Mouse (Mus musculus) forebrain, embryonic 10.5 days (tissue): ENCODE measurements around the gene Hmgcll1. TPM values are rescaled to one million over a fixed set of nuclear protein-coding genes. Genes with fewer than 3 reads are reported as not detected.
"Not testable (repeated sequence)": the region's sequence is repeated elsewhere in the genome, so short reads cannot be mapped to it uniquely, and the experiment has no call there.

ENCODE experiments used
- DNase-seq: peaks from one replicate; pipeline ENCODE4 v3.0.0-alpha.2; 2017; ENCODE audit warnings: low spot score; ENCODE audit errors: extremely low spot score
- H3K27ac ChIP-seq: fragments of 300-500 bp; sonication (generic); 2 replicates; pipeline ENCODE4 v1.5.1; 2016; ENCODE audit warnings: mild to moderate bottlenecking
- H3K27me3 ChIP-seq: fragments of 300-500 bp; sonication (generic); 2 replicates; pipeline ENCODE4 v1.6.1; 2016; ENCODE audit warnings: mild to moderate bottlenecking; ENCODE audit not compliant: poor library complexity, severe bottlenecking
- H3K36me3 ChIP-seq: fragments of 300-500 bp; sonication (generic); replicated peaks from 2 replicates; pipeline ENCODE4 v1.6.1; 2016; ENCODE audit warnings: mild to moderate bottlenecking, moderate library complexity
- H3K4me1 ChIP-seq: fragments of 300-500 bp; sonication (generic); 2 replicates; pipeline ENCODE4 v1.6.1; 2016
- H3K4me3 ChIP-seq: fragments of 300-500 bp; sonication (generic); 2 replicates; pipeline ENCODE4 v1.5.1; 2016; ENCODE audit warnings: mild to moderate bottlenecking, moderate library complexity
- H3K9me3 ChIP-seq: fragments of 300-500 bp; sonication (generic); 2 replicates; pipeline ENCODE4 v1.6.1; 2016; ENCODE audit warnings: mild to moderate bottlenecking, moderate library complexity
- WGBS: fragments of 180-500 bp; shearing (Covaris S2); methylation state at CpG from one replicate; pipeline ENCODE4 v1.1.7; 2016; 5-methylcytosine and 5-hydroxymethylcytosine counted together
- polyA plus RNA-seq: library from polyadenylated mRNA; unstranded; fragments of >200 nt; fragmentation: Nextera tagmentation; extraction: Ambion mirVana; gene quantifications from 2 replicates; pipeline ENCODE4 v1.2.1, GENCODE M21; 2016

Hmgcll1 gene
- polyA plus RNA-seq, 1 experiment from 2014 or later = 5.2 TPM

- H3K27ac ChIP-seq = no peak overlapping the region
- H3K36me3 ChIP-seq = no peaks in the 10 kb centered on the region
- WGBS = 89% methylated on average over 3 of the region's 3 CpGs
- H3K4me3 ChIP-seq = no peak overlapping the region
- H3K9me3 ChIP-seq = no peaks in the 10 kb centered on the region
- H3K27me3 ChIP-seq = no peaks in the 10 kb centered on the region
- no peaks in the 10 kb centered on the region for H3K4me1 ChIP-seq
- DNase-seq = no peak
These were observed 85.3 kb downstream of the Hmgcll1 start for GRCm38 (mm10) chr9:76099981-76100380.

- not testable (repeated sequence) for H3K27ac ChIP-seq, H3K36me3 ChIP-seq, H3K9me3 ChIP-seq, H3K4me1 ChIP-seq, DNase-seq, H3K27me3 ChIP-seq, H3K4me3 ChIP-seq
- WGBS = 88% methylated on average over 1 of the region's 1 CpGs
These were observed 89.8 kb downstream of the Hmgcll1 start for GRCm38 (mm10) chr9:76104416-76104815.

- H3K36me3 ChIP-seq = no peaks in the 10 kb centered on the region
- H3K4me1 ChIP-seq = no peaks in the 10 kb centered on the region
- no peaks in the 10 kb centered on the region for H3K27me3 ChIP-seq
- 90% methylated on average over 5 of the region's 5 CpGs for WGBS
- no peak overlapping the region for H3K27ac ChIP-seq
- no peak overlapping the region for H3K4me3 ChIP-seq
- no peak for DNase-seq
- H3K9me3 ChIP-seq = no peaks in the 10 kb centered on the region
These were observed 90.2 kb downstream of the Hmgcll1 start for GRCm38 (mm10) chr9:76104846-76105245.

- not testable (repeated sequence) for H3K4me1 ChIP-seq, H3K27ac ChIP-seq, H3K9me3 ChIP-seq, H3K4me3 ChIP-seq, H3K27me3 ChIP-seq, H3K36me3 ChIP-seq
- 4% methylated on average over 2 of the region's 2 CpGs for WGBS
- DNase-seq = peak; percentile 35
These were observed 108.2 kb downstream of the Hmgcll1 start for GRCm38 (mm10) chr9:76122888-76123287.

- Histone ChIP-seq H3K9me3 (no peaks in the 10 kb centered on the region), H3K4me3 (no peak overlapping the region), H3K36me3 (no peaks in the 10 kb centered on the region), H3K27ac (no peak overlapping the region), H3K27me3 (no peaks in the 10 kb centered on the region), H3K4me1 (no peaks in the 10 kb centered on the region)
- no peak for DNase-seq
- 89% methylated on average over 4 of the region's 4 CpGs for WGBS
These were observed 109.6 kb downstream of the Hmgcll1 start for GRCm38 (mm10) chr9:76124249-76124648.

GRCm38 (mm10) chr9:76129353-76129752, 114.7 kb downstream of the Hmgcll1 start:
- H3K9me3 ChIP-seq = no peaks in the 10 kb centered on the region
- no peaks in the 10 kb centered on the region for H3K36me3 ChIP-seq
- H3K4me3 ChIP-seq = no peak overlapping the region
- H3K4me1 ChIP-seq = no peaks in the 10 kb centered on the region
- DNase-seq = no peak
- H3K27ac ChIP-seq = no peak overlapping the region
- 82% methylated on average over 1 of the region's 1 CpGs for whole genome bisulfite sequencing
- no peaks in the 10 kb centered on the region for H3K27me3 ChIP-seq

- 87% methylated on average over 6 of the region's 6 CpGs for WGBS
These were observed 119.4 kb downstream of the Hmgcll1 start for GRCm38 (mm10) chr9:76134042-76134441.

GRCm38 (mm10) chr9:76138378-76139109, 123.9 kb downstream of the Hmgcll1 start:
- H3K9me3 ChIP-seq = no peaks in the 10 kb centered on the region
- 88% methylated on average over 3 of the region's 3 CpGs for WGBS
- H3K36me3 ChIP-seq = no peaks in the 10 kb centered on the region
- no peak for DNase-seq
- H3K27me3 ChIP-seq = no peaks in the 10 kb centered on the region
- H3K4me1 ChIP-seq = peaks cover 7% of the 10 kb centered on the region
- no peak overlapping the region for H3K27ac ChIP-seq
- no peak overlapping the region for H3K4me3 ChIP-seq

More at GRCm38 (mm10) chr9:76134042-76134441, 119.4 kb downstream of the Hmgcll1 start:
- Histone ChIP-seq H3K4me1 (no peaks in the 10 kb centered on the region), H3K27ac (no peak overlapping the region), H3K36me3 (no peaks in the 10 kb centered on the region), H3K4me3 (no peak overlapping the region), H3K9me3 (no peaks in the 10 kb centered on the region), H3K27me3 (no peaks in the 10 kb centered on the region)
- no peak for DNase-seq

GRCm38 (mm10) chr9:76145593-76145992, 130.9 kb downstream of the Hmgcll1 start:
- no peak for DNase-seq
- WGBS = 47% methylated on average over 3 of the region's 3 CpGs
- no peak overlapping the region for H3K4me3 ChIP-seq

GRCm38 (mm10) chr9:76162446-76162845, 147.8 kb downstream of the Hmgcll1 start:
- Histone ChIP-seq H3K27me3 (no peaks in the 10 kb centered on the region), H3K4me3 (no peak overlapping the region), H3K9me3 (no peaks in the 10 kb centered on the region), H3K4me1 (no peaks in the 10 kb centered on the region), H3K36me3 (no peaks in the 10 kb centered on the region), H3K27ac (no peak overlapping the region)
- DNase-seq = no peak
- WGBS = 66% methylated on average over 8 of the region's 8 CpGs

More at GRCm38 (mm10) chr9:76145593-76145992, 130.9 kb downstream of the Hmgcll1 start:
- H3K27me3 ChIP-seq = no peaks in the 10 kb centered on the region
- no peaks in the 10 kb centered on the region for H3K9me3 ChIP-seq
- H3K36me3 ChIP-seq = no peaks in the 10 kb centered on the region
- H3K4me1 ChIP-seq = peaks cover 16% of the 10 kb centered on the region
- no peak overlapping the region for H3K27ac ChIP-seq

- H3K9me3 ChIP-seq = no peaks in the 10 kb centered on the region
- H3K27me3 ChIP-seq = no peaks in the 10 kb centered on the region
- H3K27ac ChIP-seq = no peak overlapping the region
- H3K4me3 ChIP-seq = no peak overlapping the region
- DNase-seq = no peak
- no peaks in the 10 kb centered on the region for H3K4me1 ChIP-seq
- 63% methylated on average over 3 of the region's 3 CpGs for WGBS
- H3K36me3 ChIP-seq = no peaks in the 10 kb centered on the region
These were observed 153.7 kb downstream of the Hmgcll1 start for GRCm38 (mm10) chr9:76168355-76168754.

- 75% methylated on average over 5 of the region's 5 CpGs for WGBS
- Histone ChIP-seq H3K27me3 (no peaks in the 10 kb centered on the region), H3K36me3 (no peaks in the 10 kb centered on the region)
These were observed 158.1 kb downstream of the Hmgcll1 start for GRCm38 (mm10) chr9:76172686-76173295.

GRCm38 (mm10) chr9:76179221-76179620, 164.6 kb downstream of the Hmgcll1 start:
- Histone ChIP-seq H3K4me1 (no peaks in the 10 kb centered on the region), H3K27ac (no peak overlapping the region), H3K27me3 (no peaks in the 10 kb centered on the region), H3K4me3 (no peak overlapping the region), H3K36me3 (no peaks in the 10 kb centered on the region), H3K9me3 (no peaks in the 10 kb centered on the region)
- DNase-seq = no peak

More at GRCm38 (mm10) chr9:76172686-76173295, 158.1 kb downstream of the Hmgcll1 start:
- H3K4me3 ChIP-seq = no peak overlapping the region
- H3K4me1 ChIP-seq = no peaks in the 10 kb centered on the region
- no peak overlapping the region for H3K27ac ChIP-seq
- no peak for DNase-seq
- no peaks in the 10 kb centered on the region for H3K9me3 ChIP-seq
